26 mouse cellular contexts compared by ENCODE assay signal in genomic region chrX:74105916-74106315, GRCm38 (mm10). TPM values are rescaled to one million over a fixed set of nuclear protein-coding genes. Genes with fewer than 3 reads are reported as not detected.
"Had no signal": no experiment of that assay in that cellular context is flagged by ENCODE, and none has a peak within 500 bp of the region (broad histone marks: within the 10 kb centered on the region; RNA-seq: fewer than 3 reads in every experiment).

No protein-coding gene starts in this region.

- DNase-seq: kidney, adult 9 months; kidney, postnatal 25 days; layer of hippocampus, adult 9-11 months; liver, postnatal 0 days; lung, embryonic 14.5 days; thymus, adult 2 months; thymus, postnatal 14 days; thymus, postnatal 4 days had no signal

RNA-seq across cellular contexts. Expression of gene Opn1mw, which starts 21.3 kb away (rescaled TPM):
- total RNA-seq: left cerebral cortex, postnatal 10 days; liver, adult 2 months; megakaryocyte, adult 5-6 weeks had no signal
- polyA plus RNA-seq: kidney, embryonic 16.5 days; large intestine, adult 2 months; limb, embryonic 11.5 days; limb, embryonic 14.5 days; liver, adult 2 months; liver, embryonic 14.5 days; liver, postnatal 0 days; lung, embryonic 14.5 days; lung, postnatal 0 days; macrophage; midbrain, embryonic 12.5 days; midbrain, embryonic 15.5 days; neural tube, embryonic 12.5 days; neural tube, embryonic 15.5 days; small intestine, adult 2 months; spleen, adult 2 months; stomach, embryonic 16.5 days; testis, adult 2 months; thymus, adult 2 months had no signal
